Mouse (Mus musculus): ENCODE measurements around the gene Fbxo34.

Fbxo34 gene

GRCm38 (mm10) chr14:47472743-47473546 is 22.7 kb downstream of the Fbxo34 start:
- peak; percentile 43 for DNase-seq (ENCODE audit: low read depth, low spot score)

GRCm38 (mm10) chr14:47473891-47474290 is 23.7 kb downstream of the Fbxo34 start:
- DNase-seq (ENCODE audit: low read depth, low spot score) = no peak

GRCm38 (mm10) chr14:47474571-47475254 is 24.5 kb downstream of the Fbxo34 start:
- DNase-seq (ENCODE audit: low read depth, low spot score) = no peak

GRCm38 (mm10) chr14:47476266-47476665 is 26.0 kb downstream of the Fbxo34 start:
- DNase-seq (ENCODE audit: low read depth, low spot score) = no peak

GRCm38 (mm10) chr14:47477711-47478110 is 27.5 kb downstream of the Fbxo34 start:
- DNase-seq (ENCODE audit: low read depth, low spot score) = no peak

GRCm38 (mm10) chr14:47482200-47482599 is 32.0 kb downstream of the Fbxo34 start:
- no peak for DNase-seq (ENCODE audit: low read depth, low spot score)

- DNase-seq (ENCODE audit: low read depth, low spot score) = no peak
Measured at GRCm38 (mm10) chr14:47483099-47483498, 32.9 kb downstream of the Fbxo34 start.

GRCm38 (mm10) chr14:47488732-47489131 is 38.5 kb downstream of the Fbxo34 start:
- no peak for DNase-seq (ENCODE audit: low read depth, low spot score)

- DNase-seq (ENCODE audit: low read depth, low spot score) = no peak
Measured at GRCm38 (mm10) chr14:47489310-47490097, 39.3 kb downstream of the Fbxo34 start.

GRCm38 (mm10) chr14:47490732-47491131 is 40.5 kb downstream of the Fbxo34 start:
- no peak for DNase-seq (ENCODE audit: low read depth, low spot score)

- no peak for DNase-seq (ENCODE audit: low read depth, low spot score)
Measured at GRCm38 (mm10) chr14:47493592-47494361, 43.6 kb downstream of the Fbxo34 start.

GRCm38 (mm10) chr14:47495951-47496350 is 45.7 kb downstream of the Fbxo34 start:
- DNase-seq (ENCODE audit: low read depth, low spot score) = no peak

- no peak for DNase-seq (ENCODE audit: low read depth, low spot score)
Measured at GRCm38 (mm10) chr14:47497166-47497565, 46.9 kb downstream of the Fbxo34 start.

- no peak for DNase-seq (ENCODE audit: low read depth, low spot score)
Measured at GRCm38 (mm10) chr14:47498632-47499031, 48.4 kb downstream of the Fbxo34 start.

- DNase-seq (ENCODE audit: low read depth, low spot score) = no peak
Measured at GRCm38 (mm10) chr14:47504036-47504435, 53.8 kb downstream of the Fbxo34 start.

GRCm38 (mm10) chr14:47506676-47507075 is 56.5 kb downstream of the Fbxo34 start:
- DNase-seq (ENCODE audit: low read depth, low spot score) = no peak

- no peak for DNase-seq (ENCODE audit: low read depth, low spot score)
Measured at GRCm38 (mm10) chr14:47508035-47508434, 57.8 kb downstream of the Fbxo34 start.

GRCm38 (mm10) chr14:47510244-47510643 is 60.0 kb downstream of the Fbxo34 start:
- no peak for DNase-seq (ENCODE audit: low read depth, low spot score)

- no peak for DNase-seq (ENCODE audit: low read depth, low spot score)
Measured at GRCm38 (mm10) chr14:47513606-47514005, 63.4 kb downstream of the Fbxo34 start.

GRCm38 (mm10) chr14:47514816-47515453 is 64.7 kb downstream of the Fbxo34 start:
- DNase-seq (ENCODE audit: low read depth, low spot score) = no peak

GRCm38 (mm10) chr14:47515636-47516035 is 65.4 kb downstream of the Fbxo34 start:
- DNase-seq (ENCODE audit: low read depth, low spot score) = no peak

All from WW6 (cell line).